Mouse (Mus musculus) lung, postnatal 0 days (tissue): Measurements from ENCODE around the gene Gm28230. TPM values are rescaled to one million over a fixed set of nuclear protein-coding genes. Genes with fewer than 3 reads are reported as not detected.

Source experiments
- ATAC-seq: fragments of 200-750 bp; cut with Nextera tagmentation; 2 replicates; pipeline ENCODE4 v1.8.0; 2017; ENCODE audit warnings: moderate library complexity
- DNase-seq: peaks from one replicate; pipeline ENCODE4 v3.0.0-alpha.2; 2016; ENCODE audit warnings: low spot score
- H3K27ac ChIP-seq: fragments of 300-500 bp; sonication (generic); 2 replicates; pipeline ENCODE4 v1.5.1; 2014; ENCODE audit warnings: antibody characterized with exemption, mild to moderate bottlenecking, low read length, mixed read lengths
- H3K27me3 ChIP-seq: fragments of 300-500 bp; sonication (generic); replicated peaks from 2 replicates; pipeline ENCODE4 v1.6.1; 2014; ENCODE audit warnings: low read length, mixed read lengths; ENCODE audit not compliant: insufficient read depth
- H3K36me3 ChIP-seq: fragments of 300-500 bp; sonication (generic); 2 replicates; pipeline ENCODE4 v1.6.1; 2014; ENCODE audit warnings: low read length, mixed read lengths; ENCODE audit not compliant: insufficient read depth
- H3K4me1 ChIP-seq: fragments of 300-500 bp; sonication (generic); 2 replicates; pipeline ENCODE4 v1.6.1; 2014; ENCODE audit warnings: antibody characterized with exemption, low read depth, low read length, mixed read lengths; ENCODE audit not compliant: insufficient read depth
- H3K4me2 ChIP-seq: fragments of 300-500 bp; sonication (generic); replicated peaks from 2 replicates; pipeline ENCODE4 v1.6.1; 2014; ENCODE audit warnings: low read depth, mild to moderate bottlenecking, low read length, moderate library complexity, mixed read lengths
- H3K4me3 ChIP-seq: fragments of 300-500 bp; sonication (generic); 2 replicates; pipeline ENCODE4 v1.5.1; 2014; ENCODE audit warnings: low read depth, low read length
- H3K9ac ChIP-seq: fragments of 300-500 bp; sonication (generic); replicated peaks from 2 replicates; pipeline ENCODE4 v1.6.1; 2014; ENCODE audit warnings: low read depth, mild to moderate bottlenecking
- H3K9me3 ChIP-seq: fragments of 300-500 bp; sonication (generic); 2 replicates; pipeline ENCODE4 v1.6.1; 2016; ENCODE audit warnings: low read length, mixed read lengths
- CTCF ChIP-seq: IDR thresholded peaks from 2 replicates; pipeline ENCODE4 v1.5.1; 2016; ENCODE audit warnings: antibody characterized with exemption, mild to moderate bottlenecking
- EP300 ChIP-seq: IDR thresholded peaks from 2 replicates; pipeline ENCODE4 v1.6.1; 2016; ENCODE audit warnings: antibody characterized with exemption, mild to moderate bottlenecking, control low read depth
- WGBS: fragments of 180-500 bp; shearing (Covaris S2); extraction: QIAGEN DNeasy Blood & Tissue Kit; methylation state at CpG from one replicate; pipeline ENCODE4 v1.1.7; 2014; 5-methylcytosine and 5-hydroxymethylcytosine counted together
- polyA plus RNA-seq: library from polyadenylated mRNA; unstranded; fragments of >200 nt; fragmentation: Nextera tagmentation; extraction: Ambion mirVana; gene quantifications from 2 replicates; pipeline ENCODE4 v1.2.1, GENCODE M21; 2015

Gm28230 gene
- polyA plus RNA-seq, 1 experiment from 2014 or later, result not detected

DNA sequence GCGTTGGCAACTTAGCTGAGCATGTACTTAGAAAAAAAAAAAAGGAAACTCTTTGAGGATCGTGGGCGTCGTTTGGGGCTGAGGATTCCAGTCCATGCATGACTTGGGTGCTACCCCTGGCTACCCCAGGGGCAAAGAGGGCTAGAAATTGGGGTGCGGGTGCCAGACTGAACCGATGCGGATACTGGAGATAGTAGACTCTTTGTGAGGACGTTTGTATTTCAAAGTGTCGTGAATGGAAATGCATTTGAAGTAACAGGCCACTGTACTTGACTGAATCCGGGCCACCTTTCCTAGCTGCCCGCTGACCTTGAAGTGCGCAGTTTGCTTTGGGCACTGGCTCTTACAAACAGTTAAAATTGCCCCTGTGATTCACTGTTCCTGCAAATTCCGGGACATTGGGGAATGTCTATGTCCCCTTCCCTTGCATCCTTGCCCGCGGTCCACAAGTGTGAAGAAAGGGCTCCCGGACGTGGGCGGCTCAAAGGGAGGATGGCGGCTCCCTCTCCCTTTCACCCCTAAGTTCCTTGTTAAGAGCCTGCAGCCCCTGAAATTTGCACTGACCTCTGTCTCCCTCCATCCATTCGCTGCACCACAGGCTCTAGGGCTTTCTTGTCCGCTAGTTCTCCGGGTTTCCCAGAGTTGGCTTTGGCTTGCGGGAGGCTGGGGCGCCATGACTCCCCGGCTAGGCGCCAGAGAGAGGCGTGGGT lies 39.4 kb upstream of the Gm28230 start:
- peaks cover 92% of the 10 kb centered on the region for H3K27me3 ChIP-seq
- no peak for ATAC-seq
- TF ChIP-seq CTCF (no peak), EP300 (no peak)
- H3K4me2 ChIP-seq, result no peak overlapping the region
- no peaks in the 10 kb centered on the region for H3K36me3 ChIP-seq
- H3K4me3 ChIP-seq, result no peak overlapping the region
- no peak overlapping the region for H3K27ac ChIP-seq
- DNase-seq, result no peak
- peaks cover 5% of the 10 kb centered on the region; the same call in 1 of the 2 replicates for H3K4me1 ChIP-seq
- no peaks in the 10 kb centered on the region for H3K9me3 ChIP-seq
- 2% methylated on average over 27 of the region's 27 CpGs for WGBS
- H3K9ac ChIP-seq, result no peak overlapping the region

DNA sequence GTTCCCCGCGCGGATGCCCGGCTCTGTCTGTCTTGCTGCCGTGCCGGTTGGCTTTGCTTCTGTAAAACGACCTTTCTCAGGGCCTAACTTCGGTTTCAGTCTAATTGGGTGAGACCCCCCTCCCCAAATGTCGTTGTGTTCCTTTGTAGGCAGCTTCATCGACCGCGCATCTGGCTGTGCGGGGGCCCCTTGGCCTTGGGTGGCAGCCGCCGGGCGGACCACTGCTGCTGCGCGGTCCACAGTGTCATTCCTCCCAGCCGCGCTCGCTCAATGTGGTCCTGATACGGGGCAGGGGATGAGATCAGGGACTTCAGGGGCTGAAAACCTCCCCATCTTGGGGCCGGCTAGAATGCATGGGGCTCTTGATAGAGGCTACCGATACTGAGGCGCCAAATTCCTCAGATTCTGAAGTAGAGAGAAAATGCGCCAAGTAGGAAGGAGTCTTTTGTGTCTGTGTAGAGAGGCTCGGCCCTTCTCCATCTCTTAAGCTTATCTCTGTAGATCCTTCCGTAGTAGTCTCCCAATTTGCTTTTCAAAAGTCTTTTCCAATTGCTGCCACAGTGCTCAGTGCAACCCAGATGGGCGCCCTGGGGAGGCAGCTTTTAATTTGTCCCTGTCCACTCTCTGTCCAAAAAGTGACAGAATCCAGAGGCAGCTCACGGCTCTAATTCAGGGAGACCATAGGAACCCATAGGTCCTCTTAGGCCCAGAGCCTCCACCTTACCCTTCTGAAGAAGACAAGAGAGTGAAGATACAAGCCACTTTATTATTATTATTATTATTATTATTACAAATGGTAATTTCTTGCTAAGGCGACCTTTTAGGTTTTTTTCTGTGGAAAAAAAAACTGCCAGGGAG lies 38.6 kb upstream of the Gm28230 start:
- Histone ChIP-seq H3K4me2 (no peak overlapping the region), H3K9me3 (no peaks in the 10 kb centered on the region), H3K27ac (no peak overlapping the region), H3K9ac (no peak overlapping the region), H3K27me3 (peaks cover 91% of the 10 kb centered on the region), H3K4me3 (no peak overlapping the region), H3K4me1 (no peaks in the 10 kb centered on the region; the same call in 1 of the 2 replicates), H3K36me3 (no peaks in the 10 kb centered on the region)
- ATAC-seq, result no peak
- TF ChIP-seq EP300, result no peak
- no peak for TF ChIP-seq CTCF
- no peak for DNase-seq
- WGBS, result under 1% methylated on average over 31 of the region's 31 CpGs

DNA sequence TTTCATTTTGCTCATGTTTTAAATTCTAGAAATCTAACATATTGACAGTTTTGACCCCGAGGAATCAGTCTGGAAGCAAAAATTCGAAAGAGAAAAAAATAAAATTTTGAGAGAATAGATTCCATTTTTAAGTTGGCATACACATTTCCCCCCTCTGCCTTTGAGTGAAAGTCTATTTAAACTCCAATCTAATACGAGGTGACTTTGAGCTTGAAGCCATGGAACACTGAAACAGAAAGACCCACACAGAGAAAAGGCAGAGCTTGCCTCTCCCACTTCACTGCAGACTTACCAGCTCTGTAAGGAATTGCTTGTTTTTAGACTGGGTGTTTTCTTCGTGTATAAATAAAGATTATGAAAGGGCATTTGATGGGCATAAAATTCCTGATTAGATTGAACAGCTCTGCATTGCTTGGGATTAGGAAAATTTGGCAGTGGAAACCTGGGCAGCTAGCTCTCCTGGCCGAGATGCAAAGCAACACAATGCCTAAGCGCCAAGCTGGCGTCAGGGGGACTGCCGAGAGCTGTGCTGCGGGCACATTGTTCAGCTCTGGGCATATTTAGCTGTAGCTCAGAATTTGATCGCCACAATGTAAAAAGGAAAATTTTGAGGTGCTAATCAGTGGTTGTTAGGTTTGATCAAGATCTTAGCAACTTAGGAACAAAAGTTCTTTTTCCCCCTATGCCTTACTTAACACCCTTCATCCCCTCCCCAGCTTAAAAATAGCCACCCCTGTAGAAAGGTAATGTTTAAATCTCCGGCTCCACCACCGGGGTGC lies 37.5 kb upstream of the Gm28230 start:
- TF ChIP-seq EP300 (no peak), CTCF (no peak)
- H3K9ac ChIP-seq, result no peak overlapping the region

DNA sequence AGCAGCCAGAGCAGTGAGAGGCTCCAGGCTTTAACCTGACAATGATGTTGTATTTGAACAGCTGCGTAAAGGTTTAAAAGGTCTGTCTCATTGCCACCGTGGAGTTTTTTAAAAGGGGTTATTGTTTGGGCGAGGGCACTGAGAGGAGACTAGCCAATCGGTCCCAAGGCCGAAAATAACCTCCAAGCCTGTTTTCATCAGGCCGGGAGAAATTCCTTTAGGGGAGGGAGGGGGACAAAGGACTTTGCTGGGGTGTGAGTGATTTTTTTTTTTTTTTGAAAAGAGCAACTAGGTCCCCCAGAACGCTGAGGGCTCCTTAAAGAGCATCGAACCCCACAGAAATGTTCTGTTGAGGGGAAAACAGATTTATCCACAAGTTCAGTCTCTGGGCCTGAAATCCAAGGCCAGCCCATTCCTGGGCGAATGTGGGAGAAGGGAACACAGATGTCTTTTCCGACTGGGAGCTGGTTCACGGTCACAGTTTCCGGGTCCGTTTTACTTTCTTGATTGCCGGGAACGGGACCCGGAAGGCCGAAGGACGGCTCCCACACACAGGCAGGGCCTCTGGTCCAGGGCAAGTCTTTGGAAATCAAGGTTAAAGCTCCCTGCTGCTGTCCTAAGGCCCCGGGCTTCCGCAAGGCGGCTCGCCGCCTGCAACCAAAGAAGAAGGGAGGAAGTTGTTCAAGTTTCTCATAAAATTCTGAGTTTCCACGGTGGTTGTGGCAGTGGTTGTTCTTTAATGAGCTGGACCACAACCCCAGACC lies 36.8 kb upstream of the Gm28230 start:
- Histone ChIP-seq H3K4me1 (no peaks in the 10 kb centered on the region), H3K36me3 (no peaks in the 10 kb centered on the region), H3K4me2 (no peak overlapping the region), H3K27ac (no peak overlapping the region), H3K9ac (no peak overlapping the region), H3K4me3 (no peak overlapping the region), H3K9me3 (no peaks in the 10 kb centered on the region), H3K27me3 (peaks cover 92% of the 10 kb centered on the region)
- no peak for TF ChIP-seq EP300
- TF ChIP-seq CTCF, result no peak
- no peak for DNase-seq
- 4% methylated on average over 24 of the region's 24 CpGs for WGBS
- no peak for ATAC-seq

More for the DNA sequence above, 37.5 kb upstream of the Gm28230 start:
- Histone ChIP-seq H3K4me1 (no peaks in the 10 kb centered on the region), H3K9me3 (no peaks in the 10 kb centered on the region), H3K27ac (no peak overlapping the region), H3K36me3 (no peaks in the 10 kb centered on the region), H3K4me2 (no peak overlapping the region), H3K27me3 (peaks cover 94% of the 10 kb centered on the region), H3K4me3 (no peak overlapping the region)
- ATAC-seq, result no peak
- 4% methylated on average over 12 of the region's 12 CpGs for WGBS
- no peak for DNase-seq

DNA sequence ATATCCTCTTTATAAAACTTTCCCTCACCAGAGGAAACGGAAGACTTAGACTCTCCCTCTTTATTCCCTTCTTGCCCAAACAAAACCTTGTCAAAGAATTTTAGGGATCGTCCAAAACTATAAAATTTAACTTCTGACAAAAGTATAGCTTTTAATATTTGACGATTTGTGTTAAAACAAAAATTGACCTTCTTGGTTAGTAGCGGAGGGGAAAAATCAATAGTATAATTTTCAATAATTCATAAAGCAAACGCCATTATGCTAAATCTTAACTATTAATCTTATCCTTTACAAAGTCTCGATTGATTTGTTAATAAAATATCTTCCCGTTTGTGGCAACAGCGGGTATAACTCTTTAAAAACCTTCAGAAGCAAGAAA lies 36.2 kb upstream of the Gm28230 start:
- H3K9ac ChIP-seq, result no peak overlapping the region
- no peaks in the 10 kb centered on the region for H3K9me3 ChIP-seq
- H3K27me3 ChIP-seq, result peaks cover 92% of the 10 kb centered on the region
- 10% methylated on average over 8 of the region's 8 CpGs for whole genome bisulfite sequencing
- H3K36me3 ChIP-seq, result no peaks in the 10 kb centered on the region
- no peak overlapping the region for H3K4me2 ChIP-seq
- no peak for DNase-seq
- H3K4me1 ChIP-seq, result no peaks in the 10 kb centered on the region
- no peak overlapping the region for H3K27ac ChIP-seq
- no peak overlapping the region for H3K4me3 ChIP-seq
- no peak for ATAC-seq
- no peak for TF ChIP-seq EP300
- no peak for TF ChIP-seq CTCF
